Mouse (Mus musculus) left cerebral cortex, postnatal 36 days (tissue): ENCODE results near the gene Cdk15. TPM values are rescaled to one million over a fixed set of nuclear protein-coding genes. Genes with fewer than 3 reads are reported as not detected.

ENCODE experiments used
- DNase-seq, 2 experiments: peaks; one replicate each; pipeline ENCODE4 v3.0.0; 2021 to 2022; ENCODE audit warnings: low spot score in 2 of 2, mixed read lengths in 1 of 2
- intact Hi-C: fragments of 180-260 bp; cut with DNase I; formaldehyde crosslinking; loops from one replicate; pipeline ENCODE4 v1.15.1; 2025
- total RNA-seq, 2 experiments: library from RNA; stranded (reverse); gene quantifications; 2 replicates each; pipeline ENCODE4 v1.2.3; 2021

The Cdk15 gene
- total RNA-seq, 2 experiments from 2014 or later = 0.35 to 1.1 TPM

- intact Hi-C loops = no loop called here
- no peak for DNase-seq
Measured at GRCm38 (mm10) chr1:59395992-59396391, 139.3 kb downstream of the Cdk15 start.

- DNase-seq = no peak
- intact Hi-C loops = no loop called here
Measured at GRCm38 (mm10) chr1:59399554-59400325, 143.0 kb downstream of the Cdk15 start.

GRCm38 (mm10) chr1:59401253-59401652, 144.5 kb downstream of the Cdk15 start:
- no peak for DNase-seq
- intact Hi-C loops = no loop called here

Other genes with a start within 250 kb of the Cdk15 start
- gene C2cd6, start 162.0 kb upstream of the Cdk15 start, total RNA-seq = not detected
- 10 to 100 TPM; 30.2 to 32.2 TPM for gene Tmem237, start 136.5 kb upstream of the Cdk15 start, total RNA-seq
- 1 to 10 TPM in 1 of 2 experiments, under 1 TPM in 1; 0.79 to 2.0 TPM for gene Mpp4, start 93.5 kb upstream of the Cdk15 start, total RNA-seq
- 10 to 100 TPM; 37.2 to 37.9 TPM for gene Als2, start 19.7 kb upstream of the Cdk15 start, total RNA-seq
- 1 to 10 TPM; 5.5 to 6.4 TPM for gene Fzd7, start 225.5 kb downstream of the Cdk15 start, total RNA-seq